Mouse (Mus musculus): ENCODE data around the gene Klhl22. TPM values are rescaled to one million over a fixed set of nuclear protein-coding genes. Genes with fewer than 3 reads are reported as not detected.

The Klhl22 gene
- 87.9 and 99.2 TPM in 2 replicates for polyA plus RNA-seq (2012; rRNA removed)

GRCm38 (mm10) chr16:17759344-17759773, at the start of gene Klhl22:
Gene Klhl22 (plus strand): TSS chr16:17759618.

DNA sequence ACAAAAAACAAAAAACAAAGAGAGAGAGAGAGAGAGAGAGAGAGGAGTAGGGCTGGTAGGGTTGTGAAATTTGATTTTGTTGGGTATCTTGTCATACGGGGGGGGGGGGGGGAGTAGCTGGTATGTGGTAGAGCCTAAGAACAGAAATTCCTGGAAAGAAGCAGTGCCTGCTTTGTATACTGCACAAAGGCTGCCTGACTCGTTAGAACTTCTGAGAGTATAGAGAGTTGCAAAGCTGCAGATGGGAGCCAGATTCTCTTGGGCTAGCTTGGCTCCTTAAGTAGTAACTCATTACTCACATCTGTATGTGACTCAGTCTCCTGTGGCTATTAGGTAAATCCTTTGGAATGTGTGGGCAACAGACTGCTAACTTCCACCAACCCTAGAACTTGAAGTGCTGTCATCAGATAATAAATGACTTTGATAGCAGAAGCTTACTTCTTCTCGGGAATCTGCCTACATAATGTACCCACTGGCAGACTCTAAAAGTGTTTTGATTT, 26.5 kb upstream of the Klhl22 start, which contains the start of gene Med15:
Med15 (minus strand) TSS at position 51 of the 500 bp plus-strand sequence.

DNA sequence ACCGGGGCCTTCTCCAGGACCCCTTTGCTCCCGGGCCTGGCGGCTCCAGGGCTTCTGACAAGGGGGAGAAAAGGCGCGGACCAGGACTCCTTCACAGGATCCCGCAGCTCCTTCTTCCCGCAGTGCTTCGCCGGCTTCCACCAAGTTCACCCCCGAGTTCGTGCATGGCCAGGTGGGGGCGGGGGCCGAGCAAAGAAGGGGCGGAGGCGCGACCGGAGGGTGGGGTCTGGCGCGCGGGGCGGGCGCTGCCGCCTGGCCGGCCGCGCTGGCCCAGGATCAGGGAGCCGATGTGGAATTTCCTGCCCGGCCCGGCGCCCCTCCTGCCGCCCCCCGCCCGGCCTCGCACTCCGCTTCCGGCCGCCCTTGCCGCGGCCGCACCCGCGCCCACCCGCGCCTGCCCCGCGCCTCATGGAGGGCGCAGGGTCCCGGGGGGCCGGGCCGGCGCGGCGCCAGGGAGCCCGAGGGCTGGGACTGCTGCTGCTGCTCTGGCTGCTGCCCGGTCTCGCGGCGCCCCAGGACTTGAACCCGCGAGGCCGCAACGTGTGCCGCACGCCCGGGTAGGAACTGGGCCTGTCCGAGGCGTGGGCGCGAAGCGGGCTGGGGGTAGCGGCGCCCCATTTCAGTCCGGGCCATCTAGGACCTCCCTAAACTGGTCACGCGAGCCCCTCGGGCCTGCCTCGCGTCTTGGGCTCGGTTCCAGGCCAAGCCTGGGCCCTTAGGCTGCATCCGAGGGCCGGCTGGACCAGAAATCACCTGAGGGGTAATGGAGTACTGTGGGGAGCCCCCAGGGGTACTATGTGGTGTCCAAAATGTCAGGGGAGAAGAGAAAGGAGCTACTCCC, 37.8 kb downstream of the Klhl22 start, which contains the start of gene Scarf2:
Scarf2 (plus strand) TSS at position 312 of the 841 bp plus-strand sequence.

GRCm38 (mm10) chr16:17832821-17833220, 73.4 kb downstream of the Klhl22 start, which contains the start of gene B830017H08Rik:
Gene B830017H08Rik (plus strand): TSS chr16:17833121.

GRCm38 (mm10) chr16:17838051-17838450, 78.6 kb downstream of the Klhl22 start, which contains the start of gene Car15:
Gene Car15 (minus strand): TSS chr16:17838364.

Other genes starting within 250 kb of the Klhl22 start
- 77.6 and 81.3 TPM in 2 replicates for gene Thap7, start 228.5 kb upstream of the Klhl22 start, polyA plus RNA-seq (2012; rRNA removed)
- gene Lrrc74b, start 198.4 kb upstream of the Klhl22 start, polyA plus RNA-seq (2012; rRNA removed), result 0.45 and 0.53 TPM in 2 replicates
- gene P2rx6, start 197.7 kb upstream of the Klhl22 start, polyA plus RNA-seq (2012; rRNA removed), result 1.5 and 2.1 TPM in 2 replicates
- gene Slc7a4, start 176.4 kb upstream of the Klhl22 start, polyA plus RNA-seq (2012; rRNA removed), result 20.6 and 23.0 TPM in 2 replicates
- gene Smpd4, start 140.3 kb upstream of the Klhl22 start, polyA plus RNA-seq (2012; rRNA removed), result 96.9 and 97.1 TPM in 2 replicates
- 7.2 and 8.7 TPM in 2 replicates for gene Ccdc74a, start 113.1 kb upstream of the Klhl22 start, polyA plus RNA-seq (2012; rRNA removed)
- gene Med15, start 26.7 kb upstream of the Klhl22 start, polyA plus RNA-seq (2012; rRNA removed), result 66.0 and 74.6 TPM in 2 replicates
- gene Scarf2, start 37.7 kb downstream of the Klhl22 start, polyA plus RNA-seq (2012; rRNA removed), result 13.9 and 53.3 TPM in 2 replicates
- gene B830017H08Rik, start 73.5 kb downstream of the Klhl22 start, polyA plus RNA-seq (2012; rRNA removed), result 2.3 and 3.5 TPM in 2 replicates
- 13.6 and 15.8 TPM in 2 replicates for gene Car15, start 78.7 kb downstream of the Klhl22 start, polyA plus RNA-seq (2012; rRNA removed)
- 2.5 and 2.7 TPM in 2 replicates for gene Gm20518, start 132.1 kb downstream of the Klhl22 start, polyA plus RNA-seq (2012; rRNA removed)
- gene Tssk1, start 134.6 kb downstream of the Klhl22 start, polyA plus RNA-seq (2012; rRNA removed), result 0.08 and 0.09 TPM in 2 replicates
- 110 and 113 TPM in 2 replicates for gene Dgcr2, start 138.9 kb downstream of the Klhl22 start, polyA plus RNA-seq (2012; rRNA removed)
- gene Tssk2, start 139.0 kb downstream of the Klhl22 start, polyA plus RNA-seq (2012; rRNA removed), result 0.11 TPM in 1 of 2 replicates, not detected in the other
- gene Ess2, start 151.7 kb downstream of the Klhl22 start, polyA plus RNA-seq (2012; rRNA removed), result 53.4 and 53.6 TPM in 2 replicates
- 0.38 and 0.84 TPM in 2 replicates for gene Gsc2, start 155.4 kb downstream of the Klhl22 start, polyA plus RNA-seq (2012; rRNA removed)
- gene Slc25a1, start 168.6 kb downstream of the Klhl22 start, polyA plus RNA-seq (2012; rRNA removed), result 105 TPM in 2 replicates
- gene Vpreb2, start 220.8 kb downstream of the Klhl22 start, polyA plus RNA-seq (2012; rRNA removed), result not detected in 2 replicates

All from central nervous system, embryonic 14 days (tissue).